Mouse (Mus musculus): ENCODE data around the gene Rnf31. TPM values are rescaled to one million over a fixed set of nuclear protein-coding genes. Genes with fewer than 3 reads are reported as not detected.

Rnf31 gene
- polyA plus RNA-seq, 1 experiment from 2014 or later, result 22.5 TPM

GRCm38 (mm10) chr14:55584303-55584701, 7.2 kb upstream of the Rnf31 start:
- peaks cover 11% of the 10 kb centered on the region for H3K4me1 ChIP-seq (replicated peaks; ENCODE audit: control insufficient read depth, insufficient read depth, low read length)
- H3K27ac ChIP-seq (ENCODE audit: low read length), result no peak overlapping the region
- peaks cover 2% of the 10 kb centered on the region; the same call in 1 of the 2 replicates for H3K36me3 ChIP-seq (ENCODE audit: control insufficient read depth, insufficient read depth)
- peak overlapping the region; percentile 56 for H3K4me2 ChIP-seq (ENCODE audit: low read length)
- H3K9ac ChIP-seq (replicated peaks; ENCODE audit: low read depth, low read length), result peak overlapping the region; percentile 61
- H3K27me3 ChIP-seq (replicated peaks; ENCODE audit: control insufficient read depth, insufficient read depth, low read length), result no peaks in the 10 kb centered on the region
- WGBS, result 40% methylated on average over 5 of the region's 5 CpGs
- ATAC-seq, result no peak
- peak overlapping the region; percentile 52 for H3K4me3 ChIP-seq (replicated peaks; ENCODE audit: low read length)
- H3K9me3 ChIP-seq (ENCODE audit: control insufficient read depth, low read length), result no peaks in the 10 kb centered on the region

- Histone ChIP-seq H3K9ac (replicated peaks; ENCODE audit: low read depth, low read length) (peak within 1 kb of the TSS; percentile 61), H3K36me3 (ENCODE audit: control insufficient read depth, insufficient read depth) (peaks cover 2% of the 10 kb centered on the region; the same call in 1 of the 2 replicates), H3K4me2 (ENCODE audit: low read length) (peak within 1 kb of the TSS; percentile 56), H3K9me3 (ENCODE audit: control insufficient read depth, low read length) (no peaks in the 10 kb centered on the region), H3K4me3 (replicated peaks; ENCODE audit: low read length) (peak within 1 kb of the TSS; percentile 52), H3K4me1 (replicated peaks; ENCODE audit: control insufficient read depth, insufficient read depth, low read length) (peaks cover 11% of the 10 kb centered on the region), H3K27ac (ENCODE audit: low read length) (no peak within 1 kb of the TSS), H3K27me3 (replicated peaks; ENCODE audit: control insufficient read depth, insufficient read depth, low read length) (no peaks in the 10 kb centered on the region)
- WGBS, result 3% methylated on average over 43 of the region's 43 CpGs
- ATAC-seq, result peak; percentile 77
Measured at GRCm38 (mm10) chr14:55584702-55585565, 6.6 kb upstream of the Rnf31 start, which contains the start of gene Emc9. Gene Emc9, minus strand, starts transcription at chr14:55585302.

GRCm38 (mm10) chr14:55585566-55585960, 5.9 kb upstream of the Rnf31 start:
- no peaks in the 10 kb centered on the region for H3K9me3 ChIP-seq (ENCODE audit: control insufficient read depth, low read length)
- peak overlapping the region; percentile 56 for H3K4me2 ChIP-seq (ENCODE audit: low read length)
- ATAC-seq, result no peak
- no peak overlapping the region for H3K9ac ChIP-seq (replicated peaks; ENCODE audit: low read depth, low read length)
- H3K4me3 ChIP-seq (replicated peaks; ENCODE audit: low read length), result no peak overlapping the region; the same call in 1 of the 2 replicates
- H3K4me1 ChIP-seq (replicated peaks; ENCODE audit: control insufficient read depth, insufficient read depth, low read length), result peaks cover 17% of the 10 kb centered on the region
- peaks cover 2% of the 10 kb centered on the region; the same call in 1 of the 2 replicates for H3K36me3 ChIP-seq (ENCODE audit: control insufficient read depth, insufficient read depth)
- H3K27me3 ChIP-seq (replicated peaks; ENCODE audit: control insufficient read depth, insufficient read depth, low read length), result no peaks in the 10 kb centered on the region
- 67% methylated on average over 6 of the region's 6 CpGs for WGBS
- no peak overlapping the region for H3K27ac ChIP-seq (ENCODE audit: low read length)

DNA sequence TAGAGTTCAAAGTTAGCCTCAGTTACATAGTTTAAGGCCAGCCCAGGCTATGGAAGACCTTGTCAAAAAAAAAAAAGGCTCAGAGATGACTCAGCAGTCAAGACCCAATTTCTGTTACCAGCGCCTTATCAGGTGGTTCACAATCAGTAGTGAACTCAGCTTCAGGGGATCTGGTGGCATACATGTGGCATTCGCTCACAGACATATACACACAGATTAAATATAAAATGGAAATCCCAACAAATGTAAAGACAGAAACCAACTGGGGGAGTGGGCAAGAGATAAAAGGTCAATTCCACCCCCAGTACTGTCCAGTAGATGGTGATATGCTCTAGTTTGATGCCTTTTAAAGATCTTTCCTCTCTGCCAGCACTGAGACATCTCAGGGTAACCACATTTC, 5.4 kb upstream of the Rnf31 start:
- no peak for ATAC-seq
- H3K4me3 ChIP-seq (replicated peaks; ENCODE audit: low read length), result no peak overlapping the region
- WGBS, result 95% methylated on average over 2 of the region's 2 CpGs
- H3K9me3 ChIP-seq (ENCODE audit: control insufficient read depth, low read length), result no peaks in the 10 kb centered on the region
- no peak overlapping the region for H3K27ac ChIP-seq (ENCODE audit: low read length)
- H3K27me3 ChIP-seq (replicated peaks; ENCODE audit: control insufficient read depth, insufficient read depth, low read length), result no peaks in the 10 kb centered on the region
- H3K36me3 ChIP-seq (ENCODE audit: control insufficient read depth, insufficient read depth), result peaks cover 2% of the 10 kb centered on the region; the same call in 1 of the 2 replicates
- H3K4me1 ChIP-seq (replicated peaks; ENCODE audit: control insufficient read depth, insufficient read depth, low read length), result peaks cover 18% of the 10 kb centered on the region
- H3K4me2 ChIP-seq (ENCODE audit: low read length), result no peak overlapping the region
- H3K9ac ChIP-seq (replicated peaks; ENCODE audit: low read depth, low read length), result no peak overlapping the region

DNA sequence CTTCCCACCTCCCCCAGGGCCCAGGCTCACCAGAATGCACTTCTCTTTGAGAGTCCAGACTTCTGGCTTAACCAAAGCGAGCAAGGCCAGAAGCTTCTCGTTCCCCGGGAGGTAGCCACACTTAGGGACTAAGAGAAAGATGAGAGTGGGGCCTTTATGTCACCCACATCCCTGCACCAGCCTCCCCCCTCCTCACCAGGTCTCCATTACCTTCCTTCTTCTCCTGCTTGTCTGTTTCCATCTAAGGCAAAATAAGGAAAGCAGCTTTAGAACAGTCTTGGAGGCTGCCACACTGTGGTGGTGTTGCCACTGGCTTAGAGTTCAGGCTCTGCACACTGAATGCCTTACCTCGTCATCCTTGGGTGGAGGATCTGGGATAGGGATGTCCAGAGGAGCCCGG, 2.2 kb upstream of the Rnf31 start:
- no peaks in the 10 kb centered on the region for H3K9me3 ChIP-seq (ENCODE audit: control insufficient read depth, low read length)
- peaks cover 2% of the 10 kb centered on the region; the same call in 1 of the 2 replicates for H3K36me3 ChIP-seq (ENCODE audit: control insufficient read depth, insufficient read depth)
- H3K9ac ChIP-seq (replicated peaks; ENCODE audit: low read depth, low read length), result no peak overlapping the region
- no peaks in the 10 kb centered on the region for H3K27me3 ChIP-seq (replicated peaks; ENCODE audit: control insufficient read depth, insufficient read depth, low read length)
- H3K4me1 ChIP-seq (replicated peaks; ENCODE audit: control insufficient read depth, insufficient read depth, low read length), result peaks cover 37% of the 10 kb centered on the region
- H3K4me2 ChIP-seq (ENCODE audit: low read length), result no peak overlapping the region
- no peak for ATAC-seq
- WGBS, result 94% methylated on average over 5 of the region's 5 CpGs
- no peak overlapping the region for H3K4me3 ChIP-seq (replicated peaks; ENCODE audit: low read length)
- no peak overlapping the region for H3K27ac ChIP-seq (ENCODE audit: low read length)

DNA sequence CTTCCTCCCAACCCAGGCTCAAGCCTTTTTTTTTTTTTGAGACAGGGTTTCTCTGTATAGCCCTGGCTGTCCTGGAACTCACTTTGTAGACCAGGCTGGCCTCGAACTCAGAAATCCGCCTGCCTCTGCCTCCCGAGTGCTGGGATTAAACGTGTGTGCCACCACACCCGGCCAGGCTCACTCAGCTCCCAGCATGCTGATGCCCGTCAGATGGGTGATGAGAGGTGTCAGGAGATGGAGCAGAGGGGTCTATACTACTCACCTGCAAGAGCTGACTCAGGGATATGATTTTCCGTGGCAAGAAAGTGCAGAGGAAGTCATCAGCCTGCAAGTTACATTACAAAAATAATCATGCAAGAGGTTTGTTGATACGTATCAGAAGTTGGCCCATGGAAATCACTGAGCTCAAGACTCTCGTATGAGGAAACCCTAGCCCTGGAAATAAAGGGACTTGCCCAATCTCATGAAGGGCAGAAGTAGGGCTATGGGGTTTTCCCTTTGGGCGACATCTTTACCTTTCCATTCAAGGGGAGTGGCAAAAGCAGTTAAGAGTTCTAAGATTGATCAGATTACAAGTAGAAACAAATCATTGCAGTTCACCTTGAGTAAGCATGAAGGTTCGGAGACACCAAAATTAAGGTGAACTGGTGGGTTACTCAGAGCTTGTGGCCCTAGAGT, 1.6 kb upstream of the Rnf31 start:
- ATAC-seq, result no peak
- Histone ChIP-seq H3K27me3 (replicated peaks; ENCODE audit: control insufficient read depth, insufficient read depth, low read length) (no peaks in the 10 kb centered on the region), H3K36me3 (ENCODE audit: control insufficient read depth, insufficient read depth) (peaks cover 2% of the 10 kb centered on the region; the same call in 1 of the 2 replicates), H3K4me1 (replicated peaks; ENCODE audit: control insufficient read depth, insufficient read depth, low read length) (peaks cover 31% of the 10 kb centered on the region), H3K9ac (replicated peaks; ENCODE audit: low read depth, low read length) (peak overlapping the region; percentile 90), H3K4me2 (ENCODE audit: low read length) (peak overlapping the region; percentile 91), H3K9me3 (ENCODE audit: control insufficient read depth, low read length) (no peaks in the 10 kb centered on the region), H3K27ac (ENCODE audit: low read length) (peak overlapping the region; percentile 96; the same call in 1 of the 2 replicates), H3K4me3 (replicated peaks; ENCODE audit: low read length) (peak overlapping the region; percentile 95)
- 89% methylated on average over 11 of the region's 11 CpGs for WGBS

DNA sequence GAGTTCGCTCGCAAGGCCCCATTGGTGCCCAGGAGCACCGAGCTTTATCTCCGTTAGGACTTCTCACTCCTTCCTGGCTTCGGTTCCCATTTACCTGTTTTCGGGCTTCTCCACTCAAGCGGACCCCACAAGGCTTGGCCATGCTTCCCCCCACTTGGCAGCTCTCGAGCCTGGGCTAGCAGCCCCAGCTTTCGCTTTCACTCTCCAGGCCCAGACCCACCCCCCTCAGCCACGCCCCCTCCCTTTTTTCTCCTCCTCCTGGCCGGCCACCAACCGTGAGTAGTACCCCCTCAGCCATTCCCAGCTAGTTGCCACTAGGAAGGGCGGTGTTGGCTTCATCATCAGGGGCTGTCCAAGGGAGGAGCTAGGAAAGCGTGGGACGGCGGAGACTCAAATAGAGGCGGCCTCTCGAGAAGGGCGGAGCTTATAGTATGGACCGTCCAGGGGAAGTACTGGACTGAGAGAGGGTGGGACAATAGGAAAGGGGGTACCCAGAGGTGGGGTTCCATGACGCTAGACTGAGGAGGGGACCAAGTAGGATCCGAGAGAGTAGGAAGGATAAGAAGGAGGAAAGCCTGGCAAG, 669 bp upstream of the Rnf31 start, which contains the start of gene Psme2:
Gene Psme2, minus strand, starts transcription at position 366 of the 583 bp plus-strand sequence.
- H3K9ac ChIP-seq (replicated peaks; ENCODE audit: low read depth, low read length), result peak within 1 kb of the TSS; percentile 90
- H3K9me3 ChIP-seq (ENCODE audit: control insufficient read depth, low read length), result no peaks in the 10 kb centered on the region
- H3K27ac ChIP-seq (ENCODE audit: low read length), result peak within 1 kb of the TSS; percentile 96
- WGBS, result under 1% methylated on average over 22 of the region's 22 CpGs
- peaks cover 8% of the 10 kb centered on the region for H3K36me3 ChIP-seq (ENCODE audit: control insufficient read depth, insufficient read depth)
- peak within 1 kb of the TSS; percentile 95 for H3K4me3 ChIP-seq (replicated peaks; ENCODE audit: low read length)
- no peaks in the 10 kb centered on the region for H3K27me3 ChIP-seq (replicated peaks; ENCODE audit: control insufficient read depth, insufficient read depth, low read length)
- ATAC-seq, result peak; percentile 96
- peak within 1 kb of the TSS; percentile 91 for H3K4me2 ChIP-seq (ENCODE audit: low read length)
- peaks cover 27% of the 10 kb centered on the region for H3K4me1 ChIP-seq (replicated peaks; ENCODE audit: control insufficient read depth, insufficient read depth, low read length)

GRCm38 (mm10) chr14:55592226-55592625, 718 bp downstream of the Rnf31 start:
- Histone ChIP-seq H3K27ac (ENCODE audit: low read length) (no peak overlapping the region), H3K4me2 (ENCODE audit: low read length) (peak overlapping the region; percentile 91), H3K9me3 (ENCODE audit: control insufficient read depth, low read length) (no peaks in the 10 kb centered on the region), H3K9ac (replicated peaks; ENCODE audit: low read depth, low read length) (peak overlapping the region; percentile 90), H3K4me3 (replicated peaks; ENCODE audit: low read length) (peak overlapping the region; percentile 95), H3K36me3 (ENCODE audit: control insufficient read depth, insufficient read depth) (peaks cover 19% of the 10 kb centered on the region), H3K27me3 (replicated peaks; ENCODE audit: control insufficient read depth, insufficient read depth, low read length) (no peaks in the 10 kb centered on the region), H3K4me1 (replicated peaks; ENCODE audit: control insufficient read depth, insufficient read depth, low read length) (peaks cover 27% of the 10 kb centered on the region)
- WGBS, result 8% methylated on average over 16 of the region's 16 CpGs
- no peak for ATAC-seq
